Mouse (Mus musculus): Measurements from ENCODE around the gene Ppfibp2. TPM values are rescaled to one million over a fixed set of nuclear protein-coding genes. Genes with fewer than 3 reads are reported as not detected.

The Ppfibp2 gene
- total and polyA plus RNA-seq, 2 experiments = 9.9 to 20.9 TPM

DNA sequence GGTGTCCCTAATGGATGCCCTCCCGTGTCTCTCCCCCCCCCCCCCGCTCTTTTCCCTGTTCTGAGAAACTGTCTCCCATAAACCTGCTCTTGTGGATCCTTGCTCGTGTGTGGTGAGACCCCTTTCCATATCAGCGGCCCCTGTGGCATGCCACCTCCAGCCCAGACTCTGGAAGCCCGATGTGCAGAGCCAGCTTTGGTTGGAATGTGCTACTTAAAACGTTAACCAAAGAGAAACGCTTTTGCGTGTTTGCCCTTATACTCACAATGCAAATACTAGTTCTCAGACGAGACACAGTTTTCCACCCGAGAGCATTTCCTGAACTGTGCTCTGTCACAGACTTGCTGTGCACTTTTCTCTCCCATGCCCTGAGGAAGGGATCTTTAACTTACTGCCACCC lies 135.6 kb downstream of the Ppfibp2 start:
- no peak for TF ChIP-seq POLR2A (IDR thresholded peaks at IDR 0.05; ENCODE audit: extremely low read depth, insufficient read depth, low read length)
- TF ChIP-seq CTCF (IDR thresholded peaks at IDR 0.05; ENCODE audit: low read depth, low read length) = no peak
- H3K27ac ChIP-seq (replicated peaks; ENCODE audit: insufficient read depth, low read depth, low read length) = no peak overlapping the region
- no peaks in the 10 kb centered on the region for H3K4me1 ChIP-seq (ENCODE audit: control insufficient read depth, insufficient read depth, low read length)
- no peaks in the 10 kb centered on the region for H3K27me3 ChIP-seq (ENCODE audit: control insufficient read depth, insufficient read depth, low read length)
- DNase-seq (ENCODE audit: extremely low read depth, low read depth, low spot score) = no peak
- H3K4me3 ChIP-seq (ENCODE audit: insufficient read depth, low read depth, low read length) = no peak overlapping the region
- H3K79me2 ChIP-seq (ENCODE audit: control insufficient read depth, insufficient read depth, low read length) = no peaks in the 10 kb centered on the region
- H3K36me3 ChIP-seq (ENCODE audit: control insufficient read depth, insufficient read depth, low read length) = peaks cover 41% of the 10 kb centered on the region
- H3K9ac ChIP-seq (ENCODE audit: low read depth, low read length) = no peak overlapping the region
- WGBS = 83% methylated on average over 10 of the region's 10 CpGs

- TF ChIP-seq POLR2A (IDR thresholded peaks at IDR 0.05; ENCODE audit: extremely low read depth, insufficient read depth, low read length) (no peak), CTCF (IDR thresholded peaks at IDR 0.05; ENCODE audit: low read depth, low read length) (no peak)
- WGBS = 72% methylated on average over 2 of the region's 2 CpGs
- H3K36me3 ChIP-seq (ENCODE audit: control insufficient read depth, insufficient read depth, low read length) = peaks cover 44% of the 10 kb centered on the region
- no peak overlapping the region for H3K27ac ChIP-seq (replicated peaks; ENCODE audit: insufficient read depth, low read depth, low read length)
- H3K79me2 ChIP-seq (ENCODE audit: control insufficient read depth, insufficient read depth, low read length) = no peaks in the 10 kb centered on the region
- H3K9ac ChIP-seq (ENCODE audit: low read depth, low read length) = no peak overlapping the region
- H3K4me3 ChIP-seq (ENCODE audit: insufficient read depth, low read depth, low read length) = no peak overlapping the region
- no peaks in the 10 kb centered on the region for H3K4me1 ChIP-seq (ENCODE audit: control insufficient read depth, insufficient read depth, low read length)
- no peak for DNase-seq (ENCODE audit: extremely low read depth, low read depth, low spot score)
- H3K27me3 ChIP-seq (ENCODE audit: control insufficient read depth, insufficient read depth, low read length) = no peaks in the 10 kb centered on the region
Observed at GRCm38 (mm10) chr7:107733162-107733561, 138.2 kb downstream of the Ppfibp2 start.

GRCm38 (mm10) chr7:107738726-107739125 lies 143.7 kb downstream of the Ppfibp2 start:
- Histone ChIP-seq H3K27ac (replicated peaks; ENCODE audit: insufficient read depth, low read depth, low read length) (no peak overlapping the region), H3K4me3 (ENCODE audit: insufficient read depth, low read depth, low read length) (no peak overlapping the region), H3K4me1 (ENCODE audit: control insufficient read depth, insufficient read depth, low read length) (no peaks in the 10 kb centered on the region), H3K27me3 (ENCODE audit: control insufficient read depth, insufficient read depth, low read length) (no peaks in the 10 kb centered on the region), H3K9ac (ENCODE audit: low read depth, low read length) (no peak overlapping the region), H3K79me2 (ENCODE audit: control insufficient read depth, insufficient read depth, low read length) (no peaks in the 10 kb centered on the region), H3K36me3 (ENCODE audit: control insufficient read depth, insufficient read depth, low read length) (peaks cover 51% of the 10 kb centered on the region)
- WGBS = 57% methylated on average over 2 of the region's 2 CpGs
- TF ChIP-seq POLR2A (IDR thresholded peaks at IDR 0.05; ENCODE audit: extremely low read depth, insufficient read depth, low read length) (no peak), CTCF (IDR thresholded peaks at IDR 0.05; ENCODE audit: low read depth, low read length) (no peak)
- DNase-seq (ENCODE audit: extremely low read depth, low read depth, low spot score) = no peak

- no peaks in the 10 kb centered on the region for H3K27me3 ChIP-seq (ENCODE audit: control insufficient read depth, insufficient read depth, low read length)
- peaks cover 52% of the 10 kb centered on the region for H3K36me3 ChIP-seq (ENCODE audit: control insufficient read depth, insufficient read depth, low read length)
- H3K79me2 ChIP-seq (ENCODE audit: control insufficient read depth, insufficient read depth, low read length) = no peaks in the 10 kb centered on the region
- no peak overlapping the region for H3K9ac ChIP-seq (ENCODE audit: low read depth, low read length)
- WGBS = 88% methylated on average over 10 of the region's 10 CpGs
- no peak overlapping the region for H3K4me3 ChIP-seq (ENCODE audit: insufficient read depth, low read depth, low read length)
- no peaks in the 10 kb centered on the region for H3K4me1 ChIP-seq (ENCODE audit: control insufficient read depth, insufficient read depth, low read length)
- DNase-seq (ENCODE audit: extremely low read depth, low read depth, low spot score) = no peak
- no peak for TF ChIP-seq POLR2A (IDR thresholded peaks at IDR 0.05; ENCODE audit: extremely low read depth, insufficient read depth, low read length)
- no peak for TF ChIP-seq CTCF (IDR thresholded peaks at IDR 0.05; ENCODE audit: low read depth, low read length)
- no peak overlapping the region for H3K27ac ChIP-seq (replicated peaks; ENCODE audit: insufficient read depth, low read depth, low read length)
Observed at GRCm38 (mm10) chr7:107742963-107743465, 148.0 kb downstream of the Ppfibp2 start.

DNA sequence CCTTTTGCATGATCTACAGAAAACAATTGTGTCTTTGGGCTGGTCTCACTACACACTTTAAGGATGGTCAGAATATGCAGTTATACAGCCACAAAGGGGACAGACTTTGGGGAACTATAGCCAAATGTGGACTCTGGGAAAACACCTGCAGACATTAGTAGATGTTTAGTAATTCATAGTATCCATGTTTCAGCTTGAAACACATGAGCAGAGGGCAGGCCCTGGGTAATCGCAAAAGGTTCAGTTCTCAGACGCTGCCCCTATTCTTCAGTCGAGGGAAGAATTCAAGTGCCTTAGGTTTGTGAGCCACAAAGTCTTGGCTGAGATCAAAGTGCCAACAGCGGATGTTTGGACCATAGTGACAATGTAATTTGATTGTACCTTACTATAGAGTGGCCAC lies 149.4 kb downstream of the Ppfibp2 start:
- peaks cover 40% of the 10 kb centered on the region for H3K36me3 ChIP-seq (ENCODE audit: control insufficient read depth, insufficient read depth, low read length)
- H3K27me3 ChIP-seq (ENCODE audit: control insufficient read depth, insufficient read depth, low read length) = no peaks in the 10 kb centered on the region
- H3K4me3 ChIP-seq (ENCODE audit: insufficient read depth, low read depth, low read length) = no peak overlapping the region
- H3K9ac ChIP-seq (ENCODE audit: low read depth, low read length) = no peak overlapping the region
- no peak overlapping the region for H3K27ac ChIP-seq (replicated peaks; ENCODE audit: insufficient read depth, low read depth, low read length)
- no peaks in the 10 kb centered on the region for H3K79me2 ChIP-seq (ENCODE audit: control insufficient read depth, insufficient read depth, low read length)
- WGBS = 91% methylated on average over 4 of the region's 4 CpGs
- no peak for TF ChIP-seq CTCF (IDR thresholded peaks at IDR 0.05; ENCODE audit: low read depth, low read length)
- no peaks in the 10 kb centered on the region for H3K4me1 ChIP-seq (ENCODE audit: control insufficient read depth, insufficient read depth, low read length)
- DNase-seq (ENCODE audit: extremely low read depth, low read depth, low spot score) = no peak

DNA sequence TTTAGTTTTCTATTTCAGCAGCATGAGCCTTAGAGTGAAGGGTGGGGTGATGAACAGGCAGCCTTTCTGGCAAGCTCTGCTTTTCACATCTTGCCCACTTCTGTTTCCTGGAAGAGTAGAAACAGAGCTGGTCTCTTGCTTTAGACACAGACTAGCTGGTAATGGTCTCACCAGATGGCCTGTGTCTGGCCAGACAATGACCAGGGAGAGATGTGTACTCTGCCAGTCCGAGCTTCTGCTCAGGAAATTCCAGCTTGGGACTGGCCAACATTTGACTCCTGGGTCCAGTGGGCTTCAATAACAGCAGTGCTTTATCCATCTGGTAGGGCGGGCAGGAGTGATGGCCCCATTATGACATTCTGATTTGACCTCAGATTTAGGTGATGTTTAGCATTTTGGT lies 150.1 kb downstream of the Ppfibp2 start:
- Histone ChIP-seq H3K4me3 (ENCODE audit: insufficient read depth, low read depth, low read length) (no peak overlapping the region), H3K27ac (replicated peaks; ENCODE audit: insufficient read depth, low read depth, low read length) (no peak overlapping the region), H3K36me3 (ENCODE audit: control insufficient read depth, insufficient read depth, low read length) (peaks cover 39% of the 10 kb centered on the region), H3K27me3 (ENCODE audit: control insufficient read depth, insufficient read depth, low read length) (no peaks in the 10 kb centered on the region), H3K4me1 (ENCODE audit: control insufficient read depth, insufficient read depth, low read length) (no peaks in the 10 kb centered on the region), H3K9ac (ENCODE audit: low read depth, low read length) (no peak overlapping the region), H3K79me2 (ENCODE audit: control insufficient read depth, insufficient read depth, low read length) (no peaks in the 10 kb centered on the region)
- DNase-seq (ENCODE audit: extremely low read depth, low read depth, low spot score) = no peak
- 85% methylated on average over 2 of the region's 2 CpGs for WGBS
- TF ChIP-seq CTCF (IDR thresholded peaks at IDR 0.05; ENCODE audit: low read depth, low read length) (no peak), POLR2A (IDR thresholded peaks at IDR 0.05; ENCODE audit: extremely low read depth, insufficient read depth, low read length) (no peak)
